Mouse (Mus musculus) kidney, adult 2 months (tissue): ENCODE measurements around the gene Hoxa3.

Experiments
- CTCF ChIP-seq: fragments of 200-500 bp; conservative IDR thresholded peaks from 2 replicates; pipeline ENCODE4 v1.5.1; 2011; ENCODE audit warnings: low read depth, mild to moderate bottlenecking, control low read depth, low read length, moderate library complexity, mixed read lengths; ENCODE audit not compliant: insufficient read depth, insufficient read length
- POLR2A ChIP-seq: fragments of 200-500 bp; IDR thresholded peaks from one replicate; pipeline ENCODE4 v1.6.1; 2011; ENCODE audit warnings: low read depth, low read length, control low read depth

DNA sequence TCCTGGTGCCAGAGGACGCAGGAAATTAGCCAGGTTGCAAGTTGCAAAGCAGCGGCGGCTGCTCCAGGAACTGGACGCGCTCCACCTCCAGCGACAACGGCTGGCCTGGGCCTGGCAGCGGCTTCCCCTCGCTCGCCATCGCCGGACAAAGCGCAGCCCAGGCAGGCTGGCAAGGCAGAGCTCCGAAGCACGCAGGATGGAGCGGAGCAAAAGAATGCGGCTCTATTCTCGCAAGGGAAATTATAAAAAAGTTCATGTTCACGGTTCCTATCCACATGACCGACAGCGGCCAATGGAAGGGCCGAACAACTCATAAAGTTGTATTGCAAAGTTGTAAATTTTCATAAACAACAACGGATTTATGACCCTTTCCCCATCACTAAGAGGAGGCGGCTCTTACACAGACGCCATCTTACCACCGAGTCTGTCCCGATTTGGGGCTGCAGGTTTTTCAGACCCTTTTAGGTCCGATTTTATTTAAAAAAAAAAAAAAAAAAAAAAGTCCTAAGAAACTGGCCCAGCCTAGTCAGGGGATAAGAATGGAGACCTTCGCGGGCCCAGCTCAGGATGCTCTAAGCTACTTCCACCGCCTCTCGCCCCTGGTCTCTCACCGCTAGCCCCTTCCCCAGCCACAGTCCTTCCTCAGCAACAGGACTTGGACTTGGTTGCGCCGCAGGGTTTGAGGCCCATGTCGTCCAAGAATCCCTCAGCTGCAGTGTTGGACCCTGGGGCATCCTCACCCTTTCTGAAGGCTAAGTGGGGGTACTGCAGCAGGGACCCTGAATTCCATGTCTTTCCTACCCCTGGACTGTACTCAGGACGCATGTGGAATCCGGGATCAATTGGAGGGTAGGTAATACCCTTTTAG lies at the start of gene Hoxa3, which contains the start of gene Gm28308:
- TF ChIP-seq CTCF (no peak), POLR2A (peak; percentile 86)
